Mouse (Mus musculus): Measurements from ENCODE around the gene Mvb12b. TPM values are rescaled to one million over a fixed set of nuclear protein-coding genes. Genes with fewer than 3 reads are reported as not detected.
A peak's percentile ranks its signal among the peaks of the same experiment; 100 is the strongest.

Gene Mvb12b
- polyA plus RNA-seq, 1 experiment from 2014 or later: 85.8 TPM

DNA sequence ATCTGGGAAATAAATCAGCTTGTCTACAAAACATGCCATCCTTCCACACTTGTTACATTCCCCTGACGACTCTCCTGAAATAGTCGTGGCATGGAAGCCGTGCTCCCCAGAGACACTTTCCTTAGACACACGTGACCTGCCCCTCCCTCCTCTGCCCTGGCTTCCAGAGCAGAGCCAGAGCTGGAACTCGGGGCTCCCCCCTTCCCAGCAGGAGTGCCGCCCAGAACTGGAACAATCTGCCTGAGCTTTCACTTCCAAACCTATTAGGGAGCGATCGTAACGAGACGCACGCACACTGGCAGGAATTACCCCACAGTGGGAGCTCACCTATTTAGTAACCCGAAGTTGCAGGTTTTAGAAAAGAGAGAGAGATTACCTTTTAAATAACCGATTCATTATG lies 86.0 kb downstream of the Mvb12b start:
- Histone ChIP-seq H3K27ac (replicated peaks) (no peak overlapping the region), H3K36me3 (peaks cover 16% of the 10 kb centered on the region), H3K4me3 (no peak overlapping the region), H3K4me1 (peaks cover 28% of the 10 kb centered on the region), H3K9ac (replicated peaks) (no peak overlapping the region), H3K9me3 (no peaks in the 10 kb centered on the region), H3K27me3 (no peaks in the 10 kb centered on the region), H3K4me2 (replicated peaks) (no peak overlapping the region)
- 42% methylated on average over 13 of the region's 13 CpGs for WGBS
- ATAC-seq (replicated peaks): no peak

DNA sequence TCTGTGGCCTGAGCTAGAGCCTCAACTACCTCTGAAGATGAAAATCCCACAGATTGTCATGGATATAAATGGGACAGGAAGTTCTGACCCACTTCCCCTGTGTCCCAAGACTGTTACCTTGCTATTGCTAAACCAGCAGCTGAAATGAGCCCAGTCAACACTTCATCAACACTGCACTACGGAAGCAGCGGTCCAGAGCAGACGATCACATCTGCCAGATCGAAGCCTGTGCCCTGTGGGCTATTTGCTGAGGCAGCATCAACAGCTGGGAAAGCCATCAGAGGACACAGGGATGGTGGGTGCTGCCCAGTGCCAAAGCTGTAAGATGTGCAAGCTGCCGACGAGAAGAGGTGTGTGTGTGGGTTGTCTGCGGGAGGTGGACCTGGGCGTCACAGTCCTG lies 86.4 kb downstream of the Mvb12b start:
- Histone ChIP-seq H3K9me3 (no peaks in the 10 kb centered on the region), H3K4me2 (replicated peaks) (no peak overlapping the region), H3K4me3 (no peak overlapping the region), H3K4me1 (peaks cover 32% of the 10 kb centered on the region), H3K27me3 (no peaks in the 10 kb centered on the region), H3K9ac (replicated peaks) (no peak overlapping the region), H3K27ac (replicated peaks) (no peak overlapping the region), H3K36me3 (peaks cover 16% of the 10 kb centered on the region)
- 88% methylated on average over 8 of the region's 8 CpGs for WGBS
- no peak for ATAC-seq (replicated peaks)

DNA sequence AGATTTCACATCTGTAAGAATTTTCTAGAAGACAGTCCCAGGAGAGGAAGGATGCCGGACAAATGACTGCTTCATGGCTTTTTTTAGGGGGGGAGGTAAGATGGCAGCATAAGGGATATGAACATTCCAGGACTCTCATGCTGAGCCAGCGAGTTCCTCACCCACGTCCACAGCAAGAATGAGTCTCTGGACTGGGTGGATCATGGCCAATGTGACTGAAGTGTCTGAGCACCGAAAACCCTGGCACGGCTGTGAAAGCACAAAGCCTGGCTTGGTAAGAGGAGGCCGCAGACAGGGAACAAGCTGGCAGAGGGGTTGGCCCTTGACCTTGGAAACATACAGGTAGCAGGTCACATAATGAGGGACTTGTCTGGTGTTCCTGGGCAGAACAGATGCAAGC lies 87.5 kb downstream of the Mvb12b start:
- no peak for ATAC-seq (replicated peaks)
- no peak overlapping the region for H3K4me3 ChIP-seq
- peaks cover 16% of the 10 kb centered on the region for H3K36me3 ChIP-seq
- H3K9me3 ChIP-seq: no peaks in the 10 kb centered on the region
- 87% methylated on average over 6 of the region's 6 CpGs for WGBS
- no peak overlapping the region for H3K4me2 ChIP-seq (replicated peaks)
- H3K27ac ChIP-seq (replicated peaks): no peak overlapping the region
- no peak overlapping the region for H3K9ac ChIP-seq (replicated peaks)
- peaks cover 43% of the 10 kb centered on the region for H3K4me1 ChIP-seq
- no peaks in the 10 kb centered on the region for H3K27me3 ChIP-seq

DNA sequence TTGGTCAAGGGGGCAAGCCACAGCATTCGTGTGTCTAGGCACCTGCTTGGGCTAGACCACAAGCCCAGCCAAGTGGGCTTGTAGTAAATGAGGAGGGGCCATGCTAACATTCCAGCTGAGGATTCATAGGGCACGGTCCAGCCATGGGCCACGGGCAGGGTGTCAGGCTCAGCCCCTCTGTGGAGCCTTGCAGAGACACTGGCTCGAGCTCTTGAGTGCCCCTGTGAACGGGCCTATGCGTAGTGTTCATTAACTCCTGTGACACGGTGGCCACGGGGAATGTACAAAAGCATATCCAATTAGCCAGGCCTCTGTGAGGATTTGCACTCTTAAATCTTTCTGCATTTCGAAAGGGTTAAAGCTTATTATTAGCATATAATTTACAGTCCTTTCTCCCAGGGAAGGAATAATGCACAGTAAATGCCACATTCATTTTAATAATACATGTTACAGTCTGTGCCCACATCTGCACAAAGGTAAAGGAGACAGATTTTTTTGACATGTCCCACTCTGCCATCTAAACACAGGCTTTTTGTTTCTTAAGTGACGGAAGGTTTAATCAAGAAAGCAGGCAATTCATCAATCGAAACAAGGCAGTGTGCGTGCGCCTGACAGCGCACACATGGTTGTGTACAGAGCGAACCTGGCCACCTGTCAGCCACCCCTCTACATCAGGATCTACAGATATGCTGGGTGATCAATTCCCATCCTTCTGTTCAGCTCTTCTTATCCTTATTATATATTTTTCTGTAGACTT lies 91.9 kb downstream of the Mvb12b start:
- H3K27me3 ChIP-seq: no peaks in the 10 kb centered on the region

DNA sequence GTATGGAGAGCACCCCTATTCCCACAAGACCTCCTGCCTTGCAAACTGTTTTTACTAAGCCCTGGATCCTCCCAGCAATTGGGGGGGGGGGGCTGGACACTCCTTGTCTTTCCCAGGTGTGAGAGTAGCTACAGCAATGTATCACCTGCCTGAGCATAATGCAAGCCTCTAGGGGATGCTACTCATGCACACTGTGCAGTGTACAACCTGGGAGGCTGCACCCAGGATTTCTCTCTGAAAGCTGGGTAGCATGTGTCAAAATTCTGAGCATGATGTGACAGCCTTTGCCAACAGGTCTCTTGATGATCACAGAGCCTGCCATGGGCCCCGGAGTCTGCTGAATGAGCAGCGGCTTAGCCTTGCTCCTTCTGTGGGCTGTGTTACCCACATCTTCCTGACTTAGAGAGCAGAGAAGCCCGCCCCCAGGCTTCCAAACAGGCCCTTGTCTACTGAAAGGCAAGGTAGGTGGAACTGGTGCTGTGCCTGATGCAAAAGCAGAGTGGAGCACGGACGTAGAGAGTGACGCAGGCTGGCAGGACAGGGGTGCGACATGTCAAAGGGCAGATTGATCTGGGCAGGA lies 92.7 kb downstream of the Mvb12b start:
- peaks cover 9% of the 10 kb centered on the region; the same call in 1 of the 2 replicates for H3K36me3 ChIP-seq
- H3K4me3 ChIP-seq: no peak overlapping the region
- H3K9me3 ChIP-seq: no peaks in the 10 kb centered on the region
- ATAC-seq (replicated peaks): 0 out of 2 replicates have a peak, but pooled peaks have one; percentile 9
- no peak overlapping the region; the same call in 1 of the 2 replicates for H3K4me2 ChIP-seq (replicated peaks)
- H3K27me3 ChIP-seq: no peaks in the 10 kb centered on the region
- H3K4me1 ChIP-seq: peaks cover 71% of the 10 kb centered on the region
- H3K9ac ChIP-seq (replicated peaks): peak overlapping the region; percentile 9
- 76% methylated on average over 7 of the region's 7 CpGs for WGBS
- H3K27ac ChIP-seq (replicated peaks): peak overlapping the region; percentile 80

More for the DNA sequence above, 91.9 kb downstream of the Mvb12b start:
- Histone ChIP-seq H3K36me3 (peaks cover 9% of the 10 kb centered on the region; the same call in 1 of the 2 replicates), H3K9me3 (no peaks in the 10 kb centered on the region), H3K4me3 (no peak overlapping the region), H3K27ac (replicated peaks) (peak overlapping the region; percentile 80), H3K4me2 (replicated peaks) (no peak overlapping the region), H3K9ac (replicated peaks) (no peak overlapping the region), H3K4me1 (peaks cover 63% of the 10 kb centered on the region)
- 0 out of 2 replicates have a peak, but pooled peaks have one; percentile 30 for ATAC-seq (replicated peaks)
- WGBS: 21% methylated on average over 15 of the region's 15 CpGs

DNA sequence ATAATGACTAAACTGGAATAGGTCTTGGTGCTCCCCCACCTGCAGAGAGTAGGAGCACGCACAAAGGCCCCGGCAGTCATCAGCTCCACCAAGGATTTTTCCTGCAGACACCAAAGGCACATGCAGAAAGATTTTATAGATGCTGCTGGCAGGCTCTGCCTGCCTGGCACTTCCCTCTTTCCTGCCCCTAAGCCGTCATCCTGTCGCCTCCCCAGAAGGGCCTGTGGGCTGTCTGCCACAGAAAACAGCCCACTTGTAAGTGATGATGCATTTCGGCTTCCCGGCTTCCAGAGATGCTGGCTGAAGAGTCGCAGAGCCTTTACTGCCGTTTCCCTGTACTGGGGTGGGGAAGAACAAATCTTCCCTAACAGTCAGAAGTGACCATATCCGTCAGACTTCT lies 93.3 kb downstream of the Mvb12b start:
- H3K4me1 ChIP-seq: peaks cover 77% of the 10 kb centered on the region
- peak overlapping the region; percentile 80 for H3K27ac ChIP-seq (replicated peaks)
- H3K36me3 ChIP-seq: peaks cover 9% of the 10 kb centered on the region; the same call in 1 of the 2 replicates
- H3K9me3 ChIP-seq: no peaks in the 10 kb centered on the region
- H3K4me3 ChIP-seq: no peak overlapping the region
- WGBS: 53% methylated on average over 9 of the region's 9 CpGs
- ATAC-seq (replicated peaks): peak; percentile 38
- no peak overlapping the region for H3K4me2 ChIP-seq (replicated peaks)
- H3K9ac ChIP-seq (replicated peaks): peak overlapping the region; percentile 9; the same call in 1 of the 2 replicates
- no peaks in the 10 kb centered on the region for H3K27me3 ChIP-seq

DNA sequence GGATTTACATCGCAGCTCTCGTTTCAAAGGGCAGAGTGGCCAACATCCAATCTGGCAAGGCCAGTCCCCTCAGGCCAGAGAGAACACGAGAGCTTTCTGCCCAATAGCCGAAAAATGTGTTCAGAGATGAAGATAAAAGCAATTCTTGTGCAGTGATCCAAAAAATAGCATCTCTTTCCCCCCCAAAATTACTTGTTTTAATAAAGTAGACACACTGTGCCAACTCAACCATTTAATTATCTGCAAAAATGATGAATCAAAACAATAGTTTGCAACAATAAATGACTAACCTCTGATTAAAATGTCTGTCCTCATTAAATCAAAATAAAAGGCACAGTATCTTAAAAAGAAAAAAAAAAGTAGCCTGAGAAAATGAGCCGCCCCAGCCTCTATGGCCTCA lies 97.4 kb downstream of the Mvb12b start:
- Histone ChIP-seq H3K4me3 (no peak overlapping the region), H3K9me3 (no peaks in the 10 kb centered on the region), H3K27me3 (no peaks in the 10 kb centered on the region), H3K9ac (replicated peaks) (no peak overlapping the region), H3K4me1 (peaks cover 91% of the 10 kb centered on the region), H3K36me3 (peaks cover 4% of the 10 kb centered on the region; the same call in 1 of the 2 replicates), H3K27ac (replicated peaks) (peak overlapping the region; percentile 88), H3K4me2 (replicated peaks) (no peak overlapping the region)
- WGBS: 25% methylated on average over 5 of the region's 5 CpGs
- no peak for ATAC-seq (replicated peaks)

DNA sequence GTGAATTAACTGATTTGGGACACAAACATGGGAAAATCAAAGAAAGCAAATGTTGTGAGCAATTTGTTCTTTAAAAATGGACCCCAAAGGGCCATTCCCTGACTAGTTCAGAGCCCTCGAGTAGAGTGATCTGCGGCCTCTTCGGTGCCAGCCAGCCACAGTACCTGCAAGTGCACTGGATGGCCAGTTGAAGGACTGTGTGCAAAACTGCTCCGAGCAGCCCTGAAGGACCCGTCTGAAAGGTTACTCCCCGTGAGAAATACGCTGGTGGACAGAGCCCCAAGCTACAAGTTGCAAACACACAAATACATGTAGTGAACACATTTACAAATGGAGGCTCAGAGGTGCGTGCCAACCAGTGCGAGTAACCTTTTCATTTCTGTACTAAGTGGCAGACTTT lies 98.0 kb downstream of the Mvb12b start:
- WGBS: 16% methylated on average over 9 of the region's 9 CpGs
- peaks cover 4% of the 10 kb centered on the region; the same call in 1 of the 2 replicates for H3K36me3 ChIP-seq
- H3K4me1 ChIP-seq: peaks cover 89% of the 10 kb centered on the region
- peak overlapping the region; percentile 88 for H3K27ac ChIP-seq (replicated peaks)
- H3K9me3 ChIP-seq: no peaks in the 10 kb centered on the region
- no peaks in the 10 kb centered on the region for H3K27me3 ChIP-seq
- no peak for ATAC-seq (replicated peaks)
- H3K9ac ChIP-seq (replicated peaks): peak overlapping the region; percentile 23; the same call in 1 of the 2 replicates
- no peak overlapping the region for H3K4me3 ChIP-seq
- no peak overlapping the region for H3K4me2 ChIP-seq (replicated peaks)

DNA sequence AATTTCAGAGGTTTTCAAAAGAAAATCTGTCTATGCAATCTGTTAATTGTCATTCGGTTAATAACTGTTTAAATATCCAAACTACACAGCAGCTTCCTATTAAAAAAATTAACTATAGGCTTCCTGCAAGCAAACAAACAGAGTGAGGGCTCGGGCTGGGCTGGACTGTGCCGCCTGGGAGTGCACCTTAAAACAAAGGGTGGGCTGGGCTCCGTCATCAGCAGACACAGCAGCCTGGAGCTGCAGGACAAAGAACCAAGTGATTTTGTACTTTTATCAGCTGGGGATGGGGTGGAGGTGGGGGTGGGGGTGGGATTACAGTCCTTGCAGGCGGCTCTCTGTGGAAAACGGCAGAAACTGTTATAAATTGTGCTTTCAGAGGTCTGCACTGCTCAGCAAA lies 98.5 kb downstream of the Mvb12b start:
- ATAC-seq (replicated peaks): peak; percentile 65
- no peak overlapping the region for H3K4me2 ChIP-seq (replicated peaks)
- peak overlapping the region; percentile 23; the same call in 1 of the 2 replicates for H3K9ac ChIP-seq (replicated peaks)

DNA sequence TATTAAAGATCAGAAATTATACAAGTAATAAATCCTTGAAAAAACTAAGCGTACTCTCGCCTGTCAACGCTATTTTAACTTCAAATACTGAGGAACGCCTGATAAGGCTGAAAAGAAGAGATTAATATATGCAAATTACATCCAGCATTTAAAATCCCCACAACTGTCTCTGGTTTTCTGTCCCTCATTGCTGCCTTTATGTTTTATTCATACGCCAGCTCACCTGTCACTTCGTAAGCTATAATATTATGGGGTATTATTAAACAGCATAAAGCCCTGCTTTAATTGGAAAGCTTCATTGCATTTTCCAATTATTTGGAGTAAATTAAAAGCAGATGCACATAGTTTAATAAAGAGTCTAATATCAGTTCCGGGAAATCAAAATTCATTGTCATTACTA lies 98.9 kb downstream of the Mvb12b start:
- H3K27ac ChIP-seq (replicated peaks): peak overlapping the region; percentile 88
- H3K9me3 ChIP-seq: no peaks in the 10 kb centered on the region
- no peak overlapping the region for H3K4me3 ChIP-seq
- H3K36me3 ChIP-seq: peaks cover 3% of the 10 kb centered on the region; the same call in 1 of the 2 replicates
- WGBS: 25% methylated on average over 7 of the region's 7 CpGs
- H3K9ac ChIP-seq (replicated peaks): no peak overlapping the region
- H3K4me2 ChIP-seq (replicated peaks): no peak overlapping the region
- H3K4me1 ChIP-seq: peaks cover 88% of the 10 kb centered on the region
- peak; percentile 62 for ATAC-seq (replicated peaks)
- no peaks in the 10 kb centered on the region for H3K27me3 ChIP-seq

More for the DNA sequence above, 98.5 kb downstream of the Mvb12b start:
- 10% methylated on average over 6 of the region's 6 CpGs for WGBS
- H3K4me3 ChIP-seq: no peak overlapping the region
- peaks cover 4% of the 10 kb centered on the region; the same call in 1 of the 2 replicates for H3K36me3 ChIP-seq
- peak overlapping the region; percentile 88 for H3K27ac ChIP-seq (replicated peaks)
- peaks cover 89% of the 10 kb centered on the region for H3K4me1 ChIP-seq
- no peaks in the 10 kb centered on the region for H3K27me3 ChIP-seq
- H3K9me3 ChIP-seq: no peaks in the 10 kb centered on the region

DNA sequence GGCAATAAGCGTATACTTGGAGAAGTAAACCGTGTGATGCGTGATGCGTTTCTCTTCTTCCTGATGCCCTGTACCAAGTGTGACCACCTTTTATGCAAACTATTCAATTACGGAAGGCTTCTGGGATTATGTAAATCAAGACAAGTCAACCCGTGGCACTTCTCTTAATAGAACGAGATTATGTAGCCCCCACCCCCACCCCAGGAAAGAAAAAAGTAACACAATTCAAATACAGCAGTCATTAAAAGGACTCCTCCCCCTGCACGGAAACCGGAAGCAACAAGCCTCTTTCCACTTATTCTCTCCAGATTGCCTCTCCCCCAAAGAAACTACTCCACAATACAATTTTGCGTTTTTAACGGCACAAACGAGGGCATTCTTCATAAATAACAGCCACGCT lies 99.6 kb downstream of the Mvb12b start:
- Histone ChIP-seq H3K9me3 (no peaks in the 10 kb centered on the region), H3K4me1 (peaks cover 87% of the 10 kb centered on the region), H3K36me3 (no peaks in the 10 kb centered on the region), H3K4me3 (no peak overlapping the region), H3K4me2 (replicated peaks) (no peak overlapping the region; the same call in 1 of the 2 replicates), H3K27ac (replicated peaks) (peak overlapping the region; percentile 85), H3K9ac (replicated peaks) (no peak overlapping the region), H3K27me3 (no peaks in the 10 kb centered on the region)
- ATAC-seq (replicated peaks): no peak
- WGBS: 18% methylated on average over 13 of the region's 13 CpGs

DNA sequence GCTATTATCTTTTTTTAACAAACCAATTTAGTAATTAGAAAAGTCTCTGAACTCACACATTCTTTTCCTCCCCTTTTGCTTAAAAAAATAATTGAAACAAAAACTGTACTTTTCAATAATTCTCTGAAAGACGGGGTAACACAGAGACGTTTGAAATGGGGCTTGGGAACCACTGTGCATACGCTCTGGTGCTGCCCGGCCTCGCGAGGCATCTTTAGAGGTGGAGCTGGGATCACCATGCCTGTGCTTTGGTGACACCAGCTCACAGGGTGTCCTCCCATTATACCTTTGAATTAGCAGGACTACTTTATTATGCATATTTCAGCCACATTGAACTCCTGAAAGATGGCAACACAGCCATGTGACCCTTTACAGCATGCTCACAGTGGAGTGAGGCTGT lies 101.7 kb downstream of the Mvb12b start:
- Histone ChIP-seq H3K27me3 (no peaks in the 10 kb centered on the region), H3K4me1 (peaks cover 88% of the 10 kb centered on the region), H3K9ac (replicated peaks) (0 out of 2 replicates have a peak overlapping the region, but pooled peaks have one; percentile 10), H3K4me3 (no peak overlapping the region), H3K36me3 (no peaks in the 10 kb centered on the region), H3K27ac (replicated peaks) (peak overlapping the region; percentile 95), H3K4me2 (replicated peaks) (no peak overlapping the region), H3K9me3 (no peaks in the 10 kb centered on the region)
- WGBS: 18% methylated on average over 6 of the region's 6 CpGs
- peak; percentile 41; the same call in 1 of the 2 replicates for ATAC-seq (replicated peaks)

Measured in forebrain, embryonic 15.5 days (tissue).